Mouse (Mus musculus): Measurements from ENCODE around the gene Gm21775.
"Not testable (repeated sequence)": the region's sequence is repeated elsewhere in the genome, so short reads cannot be mapped to it uniquely, and the experiment has no call there.

The Gm21775 gene

GRCm38 (mm10) chrY:10553153-10553552 is at the start of gene Gm21775:
Gm21775 (plus strand) TSS chrY:10553453.
- POLR2A ChIA-PET, CTCF ChIA-PET: not testable (repeated sequence)

GRCm38 (mm10) chrY:10535942-10536341 is 17.3 kb upstream of the Gm21775 start, which contains the start of gene Gm20737:
Gm20737 (minus strand) TSS chrY:10536042.
- CTCF ChIA-PET, POLR2A ChIA-PET: not testable (repeated sequence)

All from embryonic stem cell, embryonic (primary cell).